Mouse (Mus musculus) thymus, postnatal 25 days (tissue): ENCODE data around the gene Lrrc10.

Source experiments
- DNase-seq: peaks from one replicate; pipeline ENCODE4 v3.0.0; 2022

The Lrrc10 gene

GRCm38 (mm10) chr10:117049253-117049652, 4.1 kb downstream of the Lrrc10 start:
- DNase-seq, result no peak

DNA sequence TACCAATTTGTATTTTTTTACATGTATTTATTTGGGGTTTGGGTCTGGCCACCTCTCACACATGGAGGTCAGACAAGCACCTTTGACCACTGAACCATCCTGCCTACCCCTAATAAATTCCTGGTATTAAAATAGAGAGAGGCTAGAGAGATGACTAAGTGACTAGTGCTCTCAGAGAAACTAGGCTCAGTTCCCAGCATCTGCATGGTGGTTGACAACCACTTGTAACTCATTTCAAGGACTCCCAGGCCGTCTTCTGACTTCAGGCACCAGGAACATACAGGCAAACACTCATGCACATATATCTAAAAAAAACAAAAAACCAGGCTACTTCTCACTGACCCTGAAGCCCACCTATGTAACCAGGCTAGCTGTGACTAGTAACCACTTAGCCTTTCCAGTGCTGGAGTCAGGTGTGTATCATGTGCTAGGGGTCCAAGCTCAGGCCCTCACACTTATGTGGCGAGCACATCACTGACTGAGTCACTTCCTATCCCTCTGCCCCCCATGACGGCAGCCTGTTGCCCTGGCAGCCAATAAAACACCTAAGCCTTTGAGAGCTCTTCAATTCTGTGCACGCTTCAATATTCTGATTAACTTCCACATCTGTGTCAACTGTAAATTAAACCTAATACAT, 4.9 kb downstream of the Lrrc10 start:
- no peak for DNase-seq

DNA sequence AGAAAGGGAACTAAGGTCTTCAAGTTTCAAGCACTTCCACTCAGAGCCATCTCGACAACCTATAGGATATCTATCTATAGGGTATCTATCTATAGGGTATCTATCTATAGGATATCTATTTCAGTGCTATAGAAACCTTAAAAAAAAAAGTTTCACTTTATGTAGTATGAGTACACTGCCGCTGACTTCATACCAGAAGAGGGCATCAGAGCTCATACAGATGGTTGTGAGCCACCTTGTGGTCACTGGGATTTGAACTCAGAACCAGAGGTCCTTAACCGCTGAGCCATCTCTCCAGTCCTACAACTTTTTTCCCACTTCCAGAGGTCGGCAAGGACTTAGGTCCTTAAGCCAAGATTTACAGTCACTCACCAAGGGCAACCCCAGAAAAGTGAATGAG, 10.5 kb downstream of the Lrrc10 start:
- no peak for DNase-seq

GRCm38 (mm10) chr10:117062894-117063253, 17.7 kb downstream of the Lrrc10 start:
- DNase-seq, result no peak

DNA sequence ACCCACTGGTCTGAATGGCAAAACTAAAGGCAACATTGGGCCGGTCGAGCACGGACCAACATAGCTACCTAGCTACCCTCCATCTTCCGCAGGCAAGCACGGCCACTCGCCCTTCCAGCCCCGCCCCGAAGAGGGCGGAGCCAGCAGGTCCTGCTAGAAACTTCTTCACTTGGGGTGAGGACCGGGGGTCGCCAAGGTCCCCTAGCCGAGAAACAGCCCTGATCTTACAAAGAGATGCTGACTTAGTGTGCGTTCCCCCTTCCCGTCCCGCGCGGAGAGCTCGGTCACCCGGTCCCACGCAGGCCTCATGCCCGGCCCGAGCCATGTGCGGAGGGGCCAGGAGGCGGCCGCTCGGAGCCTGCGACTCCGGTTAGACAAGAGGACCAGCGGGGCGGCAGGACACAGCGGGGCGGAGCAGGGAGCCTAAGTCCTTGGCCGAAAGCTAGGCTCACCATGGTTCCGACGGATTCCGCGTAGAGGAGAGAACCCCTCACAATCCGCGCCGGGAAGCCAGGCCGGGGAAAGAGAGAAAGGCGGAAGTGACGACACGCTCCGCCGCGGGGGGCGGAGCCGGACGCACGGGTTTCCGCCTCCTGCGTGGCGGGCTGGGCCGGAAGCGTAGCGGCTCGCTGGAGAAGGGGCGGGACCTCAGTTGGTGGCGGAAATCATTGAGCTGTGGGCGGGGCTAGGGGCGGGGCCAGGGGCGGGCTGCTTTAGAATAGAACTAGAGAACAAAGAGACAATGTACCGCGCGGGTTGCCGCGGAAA, 18.3 kb downstream of the Lrrc10 start, which contains the start of gene Cct2:
Gene Cct2 (minus strand): TSS at position 561 of the 768 bp plus-strand sequence.
- peak; percentile 91 for DNase-seq

GRCm38 (mm10) chr10:117064076-117064475, 18.9 kb downstream of the Lrrc10 start:
- peak; percentile 12 for DNase-seq

- no peak for DNase-seq
These were observed 24.0 kb downstream of the Lrrc10 start for GRCm38 (mm10) chr10:117069109-117069508.

- no peak for DNase-seq
These were observed 27.2 kb downstream of the Lrrc10 start for GRCm38 (mm10) chr10:117072191-117072888.

DNA sequence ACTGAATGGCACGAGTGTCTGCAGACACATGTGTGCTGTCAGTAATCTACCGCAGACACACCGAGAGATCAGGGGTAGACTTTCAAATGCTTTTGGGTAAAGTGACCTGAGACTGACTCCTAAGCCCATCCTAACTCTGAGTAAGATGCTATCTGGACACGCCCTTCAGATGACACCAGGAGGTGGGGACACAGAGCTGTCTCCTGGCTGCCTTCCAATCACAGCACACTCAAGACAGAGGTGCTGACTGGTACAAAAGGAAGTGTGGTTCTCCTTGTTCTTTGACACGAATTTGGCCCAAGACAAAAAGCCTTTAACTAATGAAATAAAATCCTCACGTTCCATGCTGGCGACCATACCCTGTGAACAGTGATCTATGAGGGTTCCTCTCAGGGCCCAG, 28.0 kb downstream of the Lrrc10 start:
- no peak for DNase-seq

DNA sequence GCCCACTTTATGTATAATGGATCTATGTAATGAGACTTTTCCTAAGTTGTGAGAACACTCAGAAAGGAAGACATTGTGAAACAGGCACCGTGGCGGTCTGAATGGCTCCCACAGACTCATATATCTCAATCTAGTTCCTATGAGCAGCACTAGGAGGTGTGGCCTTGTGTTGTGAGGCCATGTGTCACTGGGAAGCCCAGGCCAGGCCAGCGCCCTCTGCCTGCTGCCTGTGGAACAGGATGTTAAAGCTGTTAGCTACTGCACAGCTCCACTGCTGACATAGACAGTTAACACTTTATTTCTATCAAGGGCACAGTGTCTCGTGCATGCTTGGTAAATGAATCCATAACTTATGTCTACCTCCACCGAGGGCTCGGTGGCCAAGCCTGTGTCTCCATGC, 33.1 kb downstream of the Lrrc10 start:
- peak; percentile 65 for DNase-seq

GRCm38 (mm10) chr10:117081326-117081725, 36.2 kb downstream of the Lrrc10 start:
- no peak for DNase-seq

GRCm38 (mm10) chr10:117081914-117082359, 36.8 kb downstream of the Lrrc10 start:
- no peak for DNase-seq

- no peak for DNase-seq
These were observed 44.5 kb downstream of the Lrrc10 start for GRCm38 (mm10) chr10:117089628-117090027.

DNA sequence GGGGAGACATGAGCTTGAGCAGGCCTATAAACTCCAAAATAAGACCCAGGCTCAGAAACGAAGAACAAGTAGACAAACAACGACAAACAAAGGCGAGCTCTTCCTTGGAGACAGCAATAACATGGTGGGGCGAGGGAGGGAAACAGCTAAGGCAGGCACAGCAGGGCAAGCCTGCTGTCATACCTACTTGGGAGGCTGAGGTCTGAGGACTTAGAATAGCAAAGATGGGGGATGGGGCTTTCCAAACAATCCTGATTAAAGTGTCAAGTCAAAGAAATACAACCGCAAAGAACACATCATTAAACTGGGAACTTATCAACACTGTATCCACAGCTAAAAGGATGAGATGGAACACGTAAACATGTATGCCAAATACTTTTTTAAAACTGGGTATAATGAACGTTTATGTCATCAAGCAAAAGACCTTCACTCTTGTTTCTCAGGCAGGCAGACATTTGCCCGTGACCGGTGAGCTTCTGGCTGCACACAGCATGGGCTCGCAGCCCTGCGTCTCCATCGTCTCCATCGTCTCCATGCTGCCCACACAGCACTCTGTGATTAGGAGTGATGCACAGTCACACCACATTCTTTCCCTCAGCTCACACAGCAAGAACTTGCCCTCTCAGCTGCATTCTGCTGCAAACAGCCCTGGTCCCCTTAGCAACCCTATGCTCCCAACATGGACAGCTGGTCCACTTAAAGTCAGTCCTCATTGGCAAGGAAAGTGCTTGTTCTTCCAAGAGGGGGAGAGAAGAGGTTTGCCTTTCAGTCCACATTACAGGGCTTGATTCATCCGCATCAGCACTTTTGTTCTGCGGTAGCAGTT, 49.6 kb downstream of the Lrrc10 start:
- DNase-seq, result no peak

DNA sequence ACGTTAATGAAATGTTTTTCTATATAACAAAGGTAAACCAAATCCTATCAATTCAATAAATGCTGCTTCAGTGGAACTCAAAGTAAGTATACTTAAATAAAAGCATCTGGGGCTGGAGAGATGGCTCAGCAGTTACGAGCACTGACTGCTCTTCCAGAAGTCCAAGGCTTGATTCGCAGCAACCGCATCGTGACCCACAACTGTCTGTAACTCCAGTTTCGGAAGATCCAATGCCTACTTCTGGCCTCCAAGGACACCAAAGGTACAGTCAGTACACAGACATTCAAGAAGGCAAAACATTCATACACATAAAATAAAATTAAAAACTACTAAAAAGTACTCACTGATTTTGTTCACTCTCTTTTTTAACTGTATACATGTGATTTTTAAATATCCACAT, 51.0 kb downstream of the Lrrc10 start:
- DNase-seq, result no peak
